Mouse (Mus musculus): ENCODE measurements around the gene Dapk3. TPM values are rescaled to one million over a fixed set of nuclear protein-coding genes. Genes with fewer than 3 reads are reported as not detected.

Gene Dapk3
- not detected for polyA plus RNA-seq (2014; fragmentation: Illumina TruSeq; extraction: RNeasy Lipid Tissue Mini Kit (QIAGEN cat#74804); ENCODE audit: low read depth, low replicate concordance)

GRCm38 (mm10) chr10:81182336-81183333 lies at the start of gene Dapk3:
Dapk3 (plus strand) TSS chr10:81183005.

DNA sequence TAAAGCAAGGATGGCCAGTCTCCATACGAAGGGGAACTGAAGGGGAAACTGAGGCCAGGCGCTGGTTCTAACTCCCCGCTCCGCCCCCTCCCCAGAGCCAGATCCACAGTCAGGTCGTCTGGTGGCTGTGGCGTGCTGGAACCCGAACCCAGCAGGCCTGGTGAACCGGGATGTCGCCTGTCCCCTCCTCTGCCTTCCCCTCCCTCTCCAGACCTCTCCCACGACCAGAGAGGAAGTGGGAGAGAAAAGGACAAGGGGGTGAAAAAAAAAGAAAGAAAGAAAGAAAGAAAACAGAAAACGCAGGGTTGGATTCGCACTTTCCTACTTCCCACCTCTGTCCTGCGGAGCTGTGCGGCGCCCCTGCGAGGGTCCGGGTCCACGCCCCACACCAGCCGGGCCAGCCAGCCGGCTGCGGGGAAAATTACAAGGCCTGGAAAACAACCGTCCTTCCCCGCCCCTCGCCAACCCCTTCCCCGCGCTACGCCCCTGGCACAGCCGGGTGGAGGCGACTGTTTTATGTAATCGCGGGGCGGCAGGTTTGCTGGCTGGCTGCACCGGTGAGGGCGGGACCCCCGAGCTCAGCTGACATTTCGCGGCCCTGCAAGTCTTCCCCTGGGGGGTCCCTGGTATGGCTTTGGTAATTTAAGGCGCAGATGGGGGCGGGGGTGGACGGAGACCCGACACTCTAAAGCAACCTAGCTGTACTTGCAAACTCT lies 47.7 kb upstream of the Dapk3 start, which contains the start of gene Zbtb7a:
Gene Zbtb7a, plus strand, starts transcription at position 255 of the 716 bp plus-strand sequence.

GRCm38 (mm10) chr10:81167200-81168086 lies 15.4 kb upstream of the Dapk3 start, which contains the start of gene Pias4:
Pias4 (minus strand) TSS chr10:81167923.

DNA sequence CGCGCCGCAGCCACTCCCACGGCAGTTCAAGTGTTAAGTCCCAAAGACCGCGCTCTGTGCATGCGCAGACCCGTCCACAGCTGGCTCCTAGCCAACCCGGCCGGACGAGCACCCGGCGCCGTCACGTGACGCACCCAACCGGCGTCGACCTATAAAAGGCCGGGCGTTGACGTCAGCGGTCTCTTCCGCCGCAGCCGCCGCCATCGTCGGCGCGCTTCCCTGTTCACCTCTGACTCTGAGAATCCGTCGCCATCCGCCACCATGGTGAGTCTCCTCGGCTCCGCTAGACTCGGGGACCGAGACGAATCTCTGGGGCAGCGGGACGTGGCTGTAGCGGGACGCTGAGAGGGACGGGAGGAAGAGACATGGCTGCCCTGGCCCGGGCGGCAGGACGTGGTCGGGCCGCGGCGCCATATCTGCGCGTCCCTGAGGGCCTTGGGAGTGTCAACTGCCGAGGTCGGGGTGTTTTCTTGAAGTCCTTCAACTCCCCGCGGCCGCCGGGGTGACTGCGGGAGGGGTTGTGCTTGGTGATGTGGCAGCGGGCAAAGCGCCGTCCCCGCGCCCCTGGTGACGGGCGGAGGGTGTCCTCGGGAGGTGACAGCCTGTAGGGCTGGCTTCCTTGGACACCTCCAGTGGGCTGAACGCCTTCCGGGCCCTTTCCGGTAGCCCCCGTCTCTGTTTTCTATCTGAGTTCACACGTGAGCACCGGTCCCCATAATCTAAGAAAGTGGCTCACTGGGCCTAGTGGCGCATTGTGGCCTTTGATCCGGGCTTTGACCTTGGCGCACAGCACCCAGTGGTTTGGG lies 6.1 kb upstream of the Dapk3 start, which contains the start of gene Eef2:
Gene Eef2, plus strand, starts transcription at position 166 of the 806 bp plus-strand sequence.

GRCm38 (mm10) chr10:81183805-81184204 lies 1.0 kb downstream of the Dapk3 start, which contains the start of gene 4930442H23Rik:
4930442H23Rik (minus strand) TSS chr10:81183849.

GRCm38 (mm10) chr10:81201807-81202758 lies 19.3 kb downstream of the Dapk3 start, which contains the start of gene Nmrk2:
Nmrk2 (minus strand) TSS chr10:81202051.

DNA sequence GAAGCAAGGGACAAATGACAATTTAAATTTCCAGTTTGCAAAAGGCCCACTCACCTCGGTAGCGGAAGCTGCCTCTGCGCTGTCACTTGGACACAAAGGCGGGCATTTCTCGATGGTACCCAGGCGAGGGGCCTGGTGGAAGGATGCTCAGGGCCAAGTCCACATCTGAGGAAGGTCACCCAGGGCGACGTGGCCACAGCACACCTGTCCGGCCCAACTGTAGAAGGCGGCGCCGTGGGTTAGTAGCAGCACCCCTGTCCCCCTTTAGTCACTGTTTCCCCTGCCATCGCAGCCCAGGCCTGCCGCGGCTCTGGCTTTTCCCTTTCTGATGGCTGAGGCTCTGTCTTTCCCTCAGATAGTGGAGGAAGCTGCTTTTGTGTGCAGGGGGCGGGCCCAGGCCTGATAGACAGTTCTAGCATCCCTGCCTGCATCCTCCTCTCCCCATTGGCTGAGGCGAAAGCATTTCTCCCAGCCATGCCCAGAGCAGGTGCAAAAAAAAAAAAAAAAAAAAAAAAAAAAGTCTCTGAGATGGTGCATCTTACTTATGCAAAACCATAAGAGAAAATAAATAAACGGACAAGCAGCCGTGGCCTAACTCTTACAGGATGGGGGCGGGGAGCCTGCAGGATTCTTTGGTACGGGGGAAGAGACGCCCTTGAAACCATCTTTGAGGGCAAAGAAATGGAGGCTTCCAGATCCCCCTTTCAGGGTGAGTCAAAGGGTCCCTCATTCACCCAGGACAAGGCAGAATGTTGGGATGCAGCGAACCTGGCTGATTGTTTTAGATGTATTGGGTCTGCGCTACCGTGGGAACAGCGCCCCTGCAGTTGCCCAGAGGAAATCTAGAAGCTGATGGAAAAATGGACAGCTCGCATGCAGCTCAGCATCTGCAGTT lies 47.9 kb downstream of the Dapk3 start, which contains the start of gene Atcay:
Gene Atcay, minus strand, starts transcription at position 396 of the 895 bp plus-strand sequence.

DNA sequence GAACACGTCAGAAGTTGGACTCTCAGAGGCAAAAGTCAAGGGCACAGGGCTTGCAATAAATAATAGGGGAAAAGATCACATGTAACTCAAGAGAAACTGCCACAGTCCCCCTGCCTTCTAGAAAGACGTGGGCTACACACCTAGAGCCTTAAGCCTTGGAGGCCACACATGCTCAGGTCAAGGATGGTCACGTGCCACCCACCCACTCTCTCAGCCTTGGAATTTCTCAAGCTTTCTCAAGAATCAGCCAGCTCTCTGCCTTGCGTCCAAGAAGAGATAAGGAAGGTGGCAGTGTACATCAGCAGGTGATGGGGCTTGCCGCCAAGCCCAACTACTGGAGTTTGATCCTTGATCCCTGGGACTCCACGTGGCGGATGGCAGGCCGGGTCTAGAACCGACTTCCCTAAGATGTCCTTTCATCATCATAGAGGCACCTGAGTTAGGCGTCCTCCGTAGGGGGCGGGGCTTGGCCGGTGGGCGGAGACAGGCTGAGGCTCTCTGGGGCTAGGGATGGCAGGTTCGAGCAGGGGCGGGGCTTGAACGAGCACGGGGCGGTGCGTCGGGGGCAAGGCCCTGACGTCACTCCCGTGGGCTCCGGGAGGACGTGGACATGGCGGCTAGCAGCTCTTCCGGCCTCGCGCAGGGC lies 49.9 kb downstream of the Dapk3 start, which contains the start of gene Zfr2:
Gene Zfr2, plus strand, starts transcription at position 576 of the 646 bp plus-strand sequence.

Other genes with a start within 250 kb of the Dapk3 start
- 1.1 TPM for gene Gng7, start 168.1 kb upstream of the Dapk3 start, polyA plus RNA-seq (2014; fragmentation: Illumina TruSeq; extraction: RNeasy Lipid Tissue Mini Kit (QIAGEN cat#74804); ENCODE audit: low read depth, low replicate concordance)
- gene Diras1, start 157.3 kb upstream of the Dapk3 start, polyA plus RNA-seq (2014; fragmentation: Illumina TruSeq; extraction: RNeasy Lipid Tissue Mini Kit (QIAGEN cat#74804); ENCODE audit: low read depth, low replicate concordance), result not detected
- 0.28 TPM for gene Slc39a3, start 145.6 kb upstream of the Dapk3 start, polyA plus RNA-seq (2014; fragmentation: Illumina TruSeq; extraction: RNeasy Lipid Tissue Mini Kit (QIAGEN cat#74804); ENCODE audit: low read depth, low replicate concordance)
- gene Sgta, start 122.8 kb upstream of the Dapk3 start, polyA plus RNA-seq (2014; fragmentation: Illumina TruSeq; extraction: RNeasy Lipid Tissue Mini Kit (QIAGEN cat#74804); ENCODE audit: low read depth, low replicate concordance), result 0.61 TPM
- gene Thop1, start 113.0 kb upstream of the Dapk3 start, polyA plus RNA-seq (2014; fragmentation: Illumina TruSeq; extraction: RNeasy Lipid Tissue Mini Kit (QIAGEN cat#74804); ENCODE audit: low read depth, low replicate concordance), result not detected
- gene Creb3l3, start 84.1 kb upstream of the Dapk3 start, polyA plus RNA-seq (2014; fragmentation: Illumina TruSeq; extraction: RNeasy Lipid Tissue Mini Kit (QIAGEN cat#74804); ENCODE audit: low read depth, low replicate concordance), result not detected
- gene Map2k2, start 77.1 kb upstream of the Dapk3 start, polyA plus RNA-seq (2014; fragmentation: Illumina TruSeq; extraction: RNeasy Lipid Tissue Mini Kit (QIAGEN cat#74804); ENCODE audit: low read depth, low replicate concordance), result 2.1 TPM
- 8.1 TPM for gene Zbtb7a, start 47.8 kb upstream of the Dapk3 start, polyA plus RNA-seq (2014; fragmentation: Illumina TruSeq; extraction: RNeasy Lipid Tissue Mini Kit (QIAGEN cat#74804); ENCODE audit: low read depth, low replicate concordance)
- gene Pias4, start 15.1 kb upstream of the Dapk3 start, polyA plus RNA-seq (2014; fragmentation: Illumina TruSeq; extraction: RNeasy Lipid Tissue Mini Kit (QIAGEN cat#74804); ENCODE audit: low read depth, low replicate concordance), result not detected
- 6.2 TPM for gene Eef2, start 6.4 kb upstream of the Dapk3 start, polyA plus RNA-seq (2014; fragmentation: Illumina TruSeq; extraction: RNeasy Lipid Tissue Mini Kit (QIAGEN cat#74804); ENCODE audit: low read depth, low replicate concordance)
- not detected for gene 4930442H23Rik, start 844 bp downstream of the Dapk3 start, polyA plus RNA-seq (2014; fragmentation: Illumina TruSeq; extraction: RNeasy Lipid Tissue Mini Kit (QIAGEN cat#74804); ENCODE audit: low read depth, low replicate concordance)
- gene Nmrk2, start 19.0 kb downstream of the Dapk3 start, polyA plus RNA-seq (2014; fragmentation: Illumina TruSeq; extraction: RNeasy Lipid Tissue Mini Kit (QIAGEN cat#74804); ENCODE audit: low read depth, low replicate concordance), result not detected
- not detected for gene Atcay, start 47.8 kb downstream of the Dapk3 start, polyA plus RNA-seq (2014; fragmentation: Illumina TruSeq; extraction: RNeasy Lipid Tissue Mini Kit (QIAGEN cat#74804); ENCODE audit: low read depth, low replicate concordance)
- 0.20 TPM for gene Zfr2, start 50.1 kb downstream of the Dapk3 start, polyA plus RNA-seq (2014; fragmentation: Illumina TruSeq; extraction: RNeasy Lipid Tissue Mini Kit (QIAGEN cat#74804); ENCODE audit: low read depth, low replicate concordance)
- not detected for gene Matk, start 69.9 kb downstream of the Dapk3 start, polyA plus RNA-seq (2014; fragmentation: Illumina TruSeq; extraction: RNeasy Lipid Tissue Mini Kit (QIAGEN cat#74804); ENCODE audit: low read depth, low replicate concordance)
- gene Mrpl54, start 83.9 kb downstream of the Dapk3 start, polyA plus RNA-seq (2014; fragmentation: Illumina TruSeq; extraction: RNeasy Lipid Tissue Mini Kit (QIAGEN cat#74804); ENCODE audit: low read depth, low replicate concordance), result 1.6 TPM
- not detected for gene Apba3, start 84.0 kb downstream of the Dapk3 start, polyA plus RNA-seq (2014; fragmentation: Illumina TruSeq; extraction: RNeasy Lipid Tissue Mini Kit (QIAGEN cat#74804); ENCODE audit: low read depth, low replicate concordance)
- 2.5 TPM for gene Tjp3, start 108.6 kb downstream of the Dapk3 start, polyA plus RNA-seq (2014; fragmentation: Illumina TruSeq; extraction: RNeasy Lipid Tissue Mini Kit (QIAGEN cat#74804); ENCODE audit: low read depth, low replicate concordance)
- gene Pip5k1c, start 110.0 kb downstream of the Dapk3 start, polyA plus RNA-seq (2014; fragmentation: Illumina TruSeq; extraction: RNeasy Lipid Tissue Mini Kit (QIAGEN cat#74804); ENCODE audit: low read depth, low replicate concordance), result 1.1 TPM
- 0.16 TPM for gene Cactin, start 138.1 kb downstream of the Dapk3 start, polyA plus RNA-seq (2014; fragmentation: Illumina TruSeq; extraction: RNeasy Lipid Tissue Mini Kit (QIAGEN cat#74804); ENCODE audit: low read depth, low replicate concordance)
- gene Tbxa2r, start 145.7 kb downstream of the Dapk3 start, polyA plus RNA-seq (2014; fragmentation: Illumina TruSeq; extraction: RNeasy Lipid Tissue Mini Kit (QIAGEN cat#74804); ENCODE audit: low read depth, low replicate concordance), result not detected
- gene Gipc3, start 160.3 kb downstream of the Dapk3 start, polyA plus RNA-seq (2014; fragmentation: Illumina TruSeq; extraction: RNeasy Lipid Tissue Mini Kit (QIAGEN cat#74804); ENCODE audit: low read depth, low replicate concordance), result not detected
- gene Hmg20b, start 167.5 kb downstream of the Dapk3 start, polyA plus RNA-seq (2014; fragmentation: Illumina TruSeq; extraction: RNeasy Lipid Tissue Mini Kit (QIAGEN cat#74804); ENCODE audit: low read depth, low replicate concordance), result 5.1 TPM
- 0.24 TPM for gene Mfsd12, start 174.5 kb downstream of the Dapk3 start, polyA plus RNA-seq (2014; fragmentation: Illumina TruSeq; extraction: RNeasy Lipid Tissue Mini Kit (QIAGEN cat#74804); ENCODE audit: low read depth, low replicate concordance)
- not detected for gene 4930404N11Rik, start 182.8 kb downstream of the Dapk3 start, polyA plus RNA-seq (2014; fragmentation: Illumina TruSeq; extraction: RNeasy Lipid Tissue Mini Kit (QIAGEN cat#74804); ENCODE audit: low read depth, low replicate concordance)
- not detected for gene Fzr1, start 195.5 kb downstream of the Dapk3 start, polyA plus RNA-seq (2014; fragmentation: Illumina TruSeq; extraction: RNeasy Lipid Tissue Mini Kit (QIAGEN cat#74804); ENCODE audit: low read depth, low replicate concordance)
- not detected for gene Dohh, start 201.4 kb downstream of the Dapk3 start, polyA plus RNA-seq (2014; fragmentation: Illumina TruSeq; extraction: RNeasy Lipid Tissue Mini Kit (QIAGEN cat#74804); ENCODE audit: low read depth, low replicate concordance)
- not detected for gene Gm48551, start 201.5 kb downstream of the Dapk3 start, polyA plus RNA-seq (2014; fragmentation: Illumina TruSeq; extraction: RNeasy Lipid Tissue Mini Kit (QIAGEN cat#74804); ENCODE audit: low read depth, low replicate concordance)
- gene Gm48552, start 206.0 kb downstream of the Dapk3 start, polyA plus RNA-seq (2014; fragmentation: Illumina TruSeq; extraction: RNeasy Lipid Tissue Mini Kit (QIAGEN cat#74804); ENCODE audit: low read depth, low replicate concordance), result not detected
- 25.1 TPM for gene Smim24, start 210.0 kb downstream of the Dapk3 start, polyA plus RNA-seq (2014; fragmentation: Illumina TruSeq; extraction: RNeasy Lipid Tissue Mini Kit (QIAGEN cat#74804); ENCODE audit: low read depth, low replicate concordance)